Mouse (Mus musculus) adrenal gland, postnatal 14 days (tissue): Measurements from ENCODE around the gene Ascc3. TPM values are rescaled to one million over a fixed set of nuclear protein-coding genes. Genes with fewer than 3 reads are reported as not detected.

Experiments used
- DNase-seq: peaks from one replicate; pipeline ENCODE4 v3.0.0; 2021; ENCODE audit warnings: mixed read lengths
- long read RNA-seq, 2 experiments: library from polyadenylated mRNA; stranded (forward); transcript quantifications; one replicate each; pipeline ENCODE4 v2.0.0; 2021
- total RNA-seq: library from RNA; stranded (reverse); gene quantifications from 2 replicates; pipeline ENCODE4 v1.2.3, GENCODE M21; 2021

Ascc3 gene
- 30.9 and 31.8 TPM in 2 replicates for total RNA-seq
- long read RNA-seq, experiment 1, partial matches to known transcripts = 3 of 3 reads
- long read RNA-seq, experiment 1, other reads (novel, unspliced or antisense) = 0 of 3 reads
- long read RNA-seq, experiment 2, partial matches to known transcripts = 0 of 1 reads
- long read RNA-seq, experiment 2, other reads (novel, unspliced or antisense) = 1 of 1 reads

DNA sequence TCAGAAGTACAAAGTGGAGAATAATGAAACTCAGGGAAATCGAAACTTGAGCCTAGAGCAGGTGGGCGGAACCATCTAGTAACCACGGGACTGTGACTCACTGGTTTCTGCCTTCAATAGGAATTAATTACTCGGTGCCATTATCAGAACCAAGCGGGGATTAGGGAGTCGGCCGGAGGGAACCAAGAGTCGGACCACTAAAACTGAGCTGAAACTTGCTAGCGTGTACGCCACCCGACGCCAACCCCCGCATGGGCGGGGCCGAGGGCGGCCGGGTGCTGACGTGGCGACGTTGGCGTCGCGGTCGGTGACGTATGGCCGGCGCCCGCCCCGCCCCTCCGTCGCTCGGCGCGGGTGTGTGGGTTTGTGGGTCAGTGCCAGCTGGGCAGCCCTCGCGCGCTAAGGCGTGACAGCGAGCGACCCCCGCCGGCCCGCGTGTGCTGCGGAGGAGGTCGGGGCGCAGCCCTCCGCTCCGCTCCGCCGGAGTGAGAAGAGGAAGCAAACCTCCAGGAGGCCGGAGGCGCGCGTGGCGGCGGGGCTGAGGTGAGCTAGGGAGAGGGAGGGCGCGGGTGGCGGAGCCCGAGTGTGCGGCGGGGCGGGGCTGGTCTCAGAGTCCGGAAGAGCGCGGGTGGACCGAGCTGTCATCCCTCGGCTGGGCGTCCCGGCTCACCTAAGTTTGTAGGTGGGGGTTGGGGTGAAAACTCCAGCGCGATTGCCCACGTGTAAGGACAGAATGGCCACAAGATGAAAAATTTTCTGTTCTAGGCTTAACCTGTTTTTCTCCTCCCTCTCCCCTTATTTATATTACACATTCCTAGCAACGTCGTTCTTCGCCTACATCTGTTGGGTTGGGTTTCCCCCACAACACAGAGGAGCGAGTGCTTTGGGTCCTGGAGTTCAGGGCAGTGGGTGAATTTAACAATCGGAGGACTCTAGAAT is at the start of gene Ascc3:
Ascc3 (plus strand) TSS at position 315 of the 939 bp plus-strand sequence.
- peak; percentile 95 for DNase-seq

GRCm38 (mm10) chr10:50584721-50585120 is 7.7 kb upstream of the Ascc3 start:
- DNase-seq = no peak

GRCm38 (mm10) chr10:50586556-50586955 is 5.9 kb upstream of the Ascc3 start:
- DNase-seq = no peak

- DNase-seq = no peak
Observed at GRCm38 (mm10) chr10:50593371-50593770, 902 bp downstream of the Ascc3 start.

DNA sequence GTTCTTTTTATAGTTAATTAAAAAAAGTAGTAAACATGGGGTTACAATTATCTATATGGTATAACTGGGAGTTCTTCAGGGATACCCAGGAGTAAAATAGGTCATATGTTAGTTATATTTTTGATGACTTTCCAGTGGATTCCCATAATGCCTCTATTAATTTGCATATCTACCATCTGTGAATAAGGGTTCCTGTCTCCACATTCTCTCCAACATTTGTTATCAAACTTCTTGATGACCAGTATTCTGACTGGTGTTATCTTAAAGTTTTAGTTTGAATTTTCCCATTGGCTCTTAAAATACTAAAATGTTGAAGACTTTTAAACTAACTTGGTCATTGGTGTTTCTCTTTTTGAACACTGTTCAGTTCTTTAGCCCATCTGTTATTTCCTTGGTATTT is 2.9 kb downstream of the Ascc3 start:
- DNase-seq = no peak

DNA sequence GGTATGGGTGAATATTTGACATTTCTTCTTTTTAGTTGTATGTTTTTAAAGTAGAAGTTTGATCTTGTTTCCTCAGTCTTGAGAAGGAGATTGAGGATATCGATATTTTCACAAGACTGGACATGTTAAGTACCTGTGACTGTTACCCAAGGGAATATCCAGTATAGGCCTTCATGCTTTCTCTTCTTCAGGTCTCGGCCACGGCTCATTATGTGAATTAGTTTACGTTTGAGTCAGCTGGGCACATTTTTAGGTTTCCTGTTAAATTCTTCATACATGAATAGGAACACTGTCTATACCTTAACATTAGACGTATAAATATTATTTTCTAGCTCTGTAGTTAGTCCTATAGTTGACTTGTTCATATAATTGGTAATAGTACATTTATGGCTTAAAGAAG is 12.4 kb downstream of the Ascc3 start:
- no peak for DNase-seq

GRCm38 (mm10) chr10:50613840-50614239 is 21.4 kb downstream of the Ascc3 start:
- DNase-seq = no peak

DNA sequence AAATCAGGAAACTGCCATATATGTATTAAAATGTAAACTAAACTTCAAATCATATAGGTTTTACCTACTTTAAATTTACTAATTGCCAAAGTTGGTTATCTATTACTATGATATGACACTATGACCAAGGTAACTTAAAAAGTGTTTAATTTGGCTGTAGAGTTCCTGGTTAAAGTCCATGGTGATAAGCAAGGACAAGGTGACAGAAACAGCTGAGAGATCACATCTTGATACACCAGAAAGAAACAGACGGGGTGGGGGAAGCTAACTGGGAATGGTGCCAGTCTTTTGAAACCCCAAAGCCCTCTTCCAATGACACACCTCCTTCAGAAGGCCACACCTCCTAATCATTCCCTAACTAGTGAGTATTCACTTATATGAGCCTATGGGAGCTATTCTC is 33.4 kb downstream of the Ascc3 start:
- DNase-seq = no peak

DNA sequence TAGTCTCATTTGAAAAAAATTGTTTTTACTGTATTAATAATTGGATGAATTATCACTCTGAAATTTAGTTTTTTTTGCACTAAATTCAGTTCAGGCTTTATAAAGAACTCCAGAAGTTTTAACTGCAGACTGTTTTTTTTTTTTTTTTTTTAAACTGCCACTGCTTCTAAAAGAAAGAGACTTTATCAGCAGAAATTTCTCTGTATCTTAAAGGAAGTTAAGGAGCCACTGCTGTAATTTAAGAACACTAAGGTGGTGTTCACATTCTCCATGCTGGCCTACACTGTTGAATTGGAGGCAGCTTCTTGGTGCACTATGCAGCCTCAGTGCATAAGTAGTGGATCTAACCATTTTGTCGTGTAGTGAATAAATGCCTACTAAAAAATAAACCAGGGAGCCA is 47.1 kb downstream of the Ascc3 start:
- no peak for DNase-seq

- no peak for DNase-seq
Observed at GRCm38 (mm10) chr10:50650612-50651011, 58.1 kb downstream of the Ascc3 start.

- no peak for DNase-seq
Observed at GRCm38 (mm10) chr10:50653551-50653950, 61.1 kb downstream of the Ascc3 start.

GRCm38 (mm10) chr10:50657352-50657751 is 64.9 kb downstream of the Ascc3 start:
- DNase-seq = peak; percentile 18

- DNase-seq = no peak
Observed at GRCm38 (mm10) chr10:50671517-50671916, 79.0 kb downstream of the Ascc3 start.

DNA sequence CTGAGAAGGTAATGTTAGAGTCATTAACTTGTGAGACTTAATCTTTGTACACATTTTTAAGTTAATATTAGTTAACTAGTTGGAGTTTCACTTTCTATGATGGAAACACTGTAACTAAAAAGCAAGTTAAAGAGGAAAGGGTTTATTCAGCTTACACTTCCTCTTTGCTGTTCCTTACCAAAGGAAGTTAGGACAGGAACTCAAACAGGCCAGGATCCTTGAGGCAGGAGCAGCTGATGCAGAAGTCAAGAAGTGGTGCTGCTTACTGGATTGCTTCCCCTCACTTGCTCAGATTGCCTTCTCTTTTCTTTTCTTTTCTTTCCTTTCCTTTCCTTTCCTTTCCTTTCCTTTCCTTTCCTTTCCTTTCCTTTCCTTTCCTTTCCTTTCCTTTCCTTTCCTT is 97.9 kb downstream of the Ascc3 start:
- DNase-seq = no peak

DNA sequence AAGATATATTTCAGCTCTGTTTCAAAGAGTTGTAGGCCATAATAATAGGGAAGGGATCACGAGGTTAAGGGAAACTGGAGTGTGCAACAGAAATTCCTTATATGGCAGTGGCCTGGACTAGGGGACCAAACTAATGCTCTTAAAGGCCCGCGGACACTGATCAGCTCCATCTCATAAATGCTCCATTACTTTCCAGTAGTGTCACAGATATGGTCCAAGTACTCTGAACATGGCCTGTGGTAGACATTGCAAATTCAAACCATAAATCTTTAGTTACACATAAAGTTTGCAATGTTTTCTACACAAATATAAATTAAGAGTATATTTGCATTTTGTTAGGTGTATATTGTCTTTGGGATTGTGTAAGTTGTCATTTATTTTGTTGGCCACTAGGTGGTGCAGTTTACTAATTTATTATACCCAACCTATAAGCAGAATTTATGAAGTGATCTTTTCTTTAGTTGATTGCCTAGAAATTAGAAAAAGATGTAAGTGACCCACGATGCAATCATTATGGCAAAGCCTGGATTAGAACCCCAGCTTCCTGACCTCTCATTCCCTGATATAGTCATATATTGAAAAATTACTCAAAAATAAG is 106.5 kb downstream of the Ascc3 start:
- DNase-seq = no peak

DNA sequence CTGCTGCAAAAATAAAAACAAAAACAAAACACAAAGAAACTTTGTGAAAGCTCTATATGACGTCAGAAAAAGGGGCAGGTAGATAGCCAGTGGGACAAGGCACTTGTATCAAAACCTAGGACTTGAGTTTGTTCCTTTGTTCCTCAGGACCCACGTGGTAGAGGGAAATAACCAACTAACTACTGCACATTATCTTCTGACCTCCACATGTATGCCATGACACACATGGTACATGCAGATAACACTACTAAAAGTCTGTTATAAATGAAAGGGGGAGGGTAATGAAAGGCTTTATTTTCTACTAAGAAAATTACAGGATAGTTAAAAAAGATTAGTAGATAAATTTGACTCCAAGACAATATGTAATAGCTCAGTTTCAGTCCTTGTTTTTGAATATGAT is 109.3 kb downstream of the Ascc3 start:
- no peak for DNase-seq

- no peak for DNase-seq
Observed at GRCm38 (mm10) chr10:50702361-50702760, 109.9 kb downstream of the Ascc3 start.

DNA sequence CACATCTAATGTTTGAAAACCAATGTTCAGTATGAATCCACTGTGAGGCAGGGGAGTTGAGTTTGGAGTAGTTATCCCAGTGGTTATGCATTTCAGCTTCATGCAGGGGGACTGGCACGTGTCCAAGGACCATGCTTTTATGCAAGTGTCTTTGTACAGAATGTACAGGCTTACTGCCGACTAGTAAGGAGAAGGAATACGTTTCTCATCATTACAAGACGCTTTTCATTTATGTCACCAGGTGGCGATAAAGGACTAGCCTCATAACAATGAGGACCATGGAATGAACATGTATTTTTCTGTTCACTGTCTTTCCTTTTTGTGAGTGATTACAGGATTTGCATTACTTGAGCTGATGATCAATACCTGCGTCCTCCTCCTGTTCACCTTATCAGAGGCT is 111.7 kb downstream of the Ascc3 start:
- peak; percentile 19 for DNase-seq

GRCm38 (mm10) chr10:50704898-50705297 is 112.4 kb downstream of the Ascc3 start:
- DNase-seq = no peak

DNA sequence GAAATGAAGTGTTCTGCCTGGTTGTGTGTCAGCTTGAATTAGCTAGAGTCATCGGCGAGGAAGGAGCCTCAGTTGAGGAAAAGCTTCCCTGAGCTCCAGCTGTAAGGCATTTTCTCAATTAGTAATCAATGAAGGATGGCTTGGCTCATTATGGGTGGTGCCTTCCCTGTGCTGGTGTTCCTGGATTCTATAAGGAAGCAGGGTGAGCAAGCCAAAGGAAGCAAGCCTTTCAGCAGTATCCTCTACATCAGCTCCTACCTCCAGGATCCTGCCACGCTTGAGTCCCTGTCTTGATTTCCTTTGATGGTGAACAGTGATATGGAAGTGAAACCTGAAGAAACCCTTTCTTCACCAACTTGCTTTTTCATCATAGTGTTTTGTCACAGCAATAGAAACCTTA is 118.8 kb downstream of the Ascc3 start:
- no peak for DNase-seq

GRCm38 (mm10) chr10:50711765-50712164 is 119.3 kb downstream of the Ascc3 start:
- DNase-seq = no peak

- DNase-seq = no peak
Observed at GRCm38 (mm10) chr10:50733459-50733858, 141.0 kb downstream of the Ascc3 start.

- no peak for DNase-seq
Observed at GRCm38 (mm10) chr10:50762069-50762468, 169.6 kb downstream of the Ascc3 start.
